8 mouse cellular contexts compared by ENCODE assay signal in the genomic region with DNA sequence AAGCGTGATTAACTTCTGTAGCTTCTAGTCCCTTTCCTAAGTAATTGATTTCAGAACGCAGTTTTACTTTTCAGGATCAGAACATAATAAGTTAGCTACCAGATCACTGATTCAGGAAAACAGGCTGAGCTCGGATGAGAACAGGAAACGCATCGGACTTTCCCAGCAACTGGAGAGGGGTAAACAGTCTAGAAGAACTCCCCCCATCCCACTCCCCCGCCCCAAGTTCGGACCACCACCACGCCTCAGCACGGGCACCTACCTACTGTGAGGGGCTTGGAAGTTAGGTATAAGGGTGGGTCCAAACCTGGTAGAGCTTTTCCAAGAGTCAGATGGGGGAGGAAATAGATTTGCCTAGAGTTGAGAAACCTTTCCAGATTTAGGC.
A peak's percentile ranks its signal among the peaks of the same experiment; 100 is the strongest.
DNase-seq lines count a peak whose midpoint lies in the region; ATAC-seq and TF ChIP-seq lines count a peak whose summit lies in the region.

No protein-coding gene starts in this region.

- no peaks in the 10 kb centered on the region for H3K27me3 ChIP-seq in G1E (ENCODE audit: insufficient read depth, low read length)
- peaks cover 41% of the 10 kb centered on the region for H3K27me3 ChIP-seq in heart, embryonic 10.5 days (ENCODE audit: insufficient read depth, poor library complexity, severe bottlenecking)
- peaks cover 28% of the 10 kb centered on the region; the same call in 1 of the 2 replicates for H3K27me3 ChIP-seq in limb, embryonic 13.5 days

- ATAC-seq in G1E (ENCODE audit: extremely low read depth, insufficient number of reproducible peaks, low FRiP score, poor library complexity, severe bottlenecking), result no peak
- ATAC-seq in limb, embryonic 13.5 days (ENCODE audit: low FRiP score, low read depth), result no peak

- DNase-seq in heart, adult 11 months, result peak; percentile 94
- DNase-seq in heart, adult 8-10 months (ENCODE audit: low spot score), result no peak
- no peak for DNase-seq in G1E (ENCODE audit: low spot score)
- DNase-seq in heart, embryonic 10.5 days (ENCODE audit: low spot score), result no peak
- DNase-seq in left cerebral cortex, adult 11 months (ENCODE audit: low spot score), result no peak
- DNase-seq in frontal cortex, adult 2 months (ENCODE audit: extremely low spot score in 1 of 2, low spot score in 1 of 2), result no peak

- peak overlapping the region; percentile 90 for H3K9ac ChIP-seq in limb, embryonic 13.5 days

- peaks cover 11% of the 10 kb centered on the region for H3K36me3 ChIP-seq in G1E (replicated peaks)
- H3K36me3 ChIP-seq in heart, embryonic 10.5 days, result no peaks in the 10 kb centered on the region
- H3K36me3 ChIP-seq in limb, embryonic 13.5 days, result no peaks in the 10 kb centered on the region

- peak overlapping the region; percentile 97 for H3K27ac ChIP-seq in heart, embryonic 10.5 days
- H3K27ac ChIP-seq in limb, embryonic 13.5 days, result peak overlapping the region; percentile 95
- peak overlapping the region; percentile 95 for H3K27ac ChIP-seq in olfactory bulb, adult 2 months (ENCODE audit: insufficient read depth, low read depth, low read length)

- TF ChIP-seq CTCF in G1E (IDR thresholded peaks at IDR 0.05; ENCODE audit: low read depth, low read length), result no peak
- no peak for TF ChIP-seq CTCF in olfactory bulb, adult 2 months (IDR thresholded peaks at IDR 0.05; ENCODE audit: insufficient read depth, low read depth, low read length)

- H3K4me3 ChIP-seq in G1E (ENCODE audit: low read depth, low read length), result peak overlapping the region; percentile 84
- H3K4me3 ChIP-seq in heart, embryonic 10.5 days, result peak overlapping the region; percentile 90
- peak overlapping the region; percentile 85 for H3K4me3 ChIP-seq in limb, embryonic 13.5 days
- peak overlapping the region; percentile 99 for H3K4me3 ChIP-seq in olfactory bulb, adult 2 months (ENCODE audit: insufficient read depth, low read depth, low read length)

- H3K4me1 ChIP-seq in G1E (ENCODE audit: insufficient read depth, low read depth, low read length), result peaks cover 69% of the 10 kb centered on the region
- peaks cover 52% of the 10 kb centered on the region for H3K4me1 ChIP-seq in heart, embryonic 10.5 days
- peaks cover 63% of the 10 kb centered on the region for H3K4me1 ChIP-seq in limb, embryonic 13.5 days
- peaks cover 12% of the 10 kb centered on the region for H3K4me1 ChIP-seq in olfactory bulb, adult 2 months (ENCODE audit: control insufficient read depth, insufficient read depth, low read length)

- peak overlapping the region; percentile 96 for H3K4me2 ChIP-seq in limb, embryonic 13.5 days (replicated peaks)

- 2% methylated on average over 9 of the region's 9 CpGs for WGBS in heart, embryonic 10.5 days
- 7% methylated on average over 9 of the region's 9 CpGs for WGBS in limb, embryonic 13.5 days
- WGBS in olfactory bulb, adult 2 months, result 43% methylated on average over 9 of the region's 9 CpGs

- no peak for TF ChIP-seq POLR2A in olfactory bulb, adult 2 months (IDR thresholded peaks at IDR 0.05; ENCODE audit: insufficient read depth, low read depth, low read length)

- no peaks in the 10 kb centered on the region for H3K9me3 ChIP-seq in G1E (replicated peaks)
- H3K9me3 ChIP-seq in heart, embryonic 10.5 days, result no peaks in the 10 kb centered on the region
- H3K9me3 ChIP-seq in limb, embryonic 13.5 days, result no peaks in the 10 kb centered on the region
